Mouse (Mus musculus): ENCODE results near the gene Unc13d. TPM values are rescaled to one million over a fixed set of nuclear protein-coding genes. Genes with fewer than 3 reads are reported as not detected.
"Not testable (repeated sequence)": the region's sequence is repeated elsewhere in the genome, so short reads cannot be mapped to it uniquely, and the experiment has no call there.

Gene Unc13d
- polyA plus RNA-seq, 1 experiment from 2014 or later = 2.0 TPM

DNA sequence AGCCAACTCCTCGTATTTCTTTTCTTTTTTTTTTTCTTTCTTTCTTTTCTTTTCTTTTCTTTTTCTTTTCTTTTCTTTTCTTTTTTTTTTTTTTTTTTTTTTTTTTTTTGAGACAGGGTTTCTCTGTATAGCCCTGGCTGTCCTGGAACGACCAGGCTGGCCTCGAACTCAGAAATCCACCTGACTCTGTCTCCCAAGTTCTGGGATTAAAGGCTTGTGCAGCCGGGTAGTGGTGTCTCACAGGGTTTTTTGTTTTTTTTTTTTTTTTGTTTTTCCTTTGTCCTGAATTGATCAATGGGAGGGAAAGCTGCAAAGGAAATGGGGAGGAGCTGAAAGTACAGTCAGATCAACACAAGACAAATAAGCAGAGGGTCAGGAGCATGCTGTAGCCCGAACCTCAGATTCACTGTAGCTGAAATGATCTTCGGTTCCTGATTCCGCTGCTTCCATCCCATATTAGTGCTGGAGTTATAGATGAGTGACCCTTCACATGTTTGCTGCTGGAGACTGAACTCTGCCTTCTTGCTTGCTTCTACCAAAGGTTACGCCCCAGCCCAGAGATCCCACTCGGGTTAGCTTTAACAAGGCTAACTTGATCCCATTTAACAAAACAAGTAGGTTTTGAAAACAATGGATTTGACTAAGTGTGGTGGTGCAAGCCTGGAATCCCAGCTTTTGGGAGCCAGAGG is 49.4 kb downstream of the Unc13d start:
- Histone ChIP-seq H3K27ac (replicated peaks; ENCODE audit: low read depth, low read length) (no peak overlapping the region), H3K4me1 (ENCODE audit: control insufficient read depth, insufficient read depth, low read length) (peaks cover 13% of the 10 kb centered on the region), H3K9ac (ENCODE audit: low read depth, low read length) (no peak overlapping the region), H3K36me3 (ENCODE audit: control insufficient read depth, insufficient read depth, low read length) (peaks cover 4% of the 10 kb centered on the region; the same call in 1 of the 2 replicates), H3K27me3 (replicated peaks; ENCODE audit: control insufficient read depth, insufficient read depth, low read length) (no peaks in the 10 kb centered on the region), H3K9me3 (ENCODE audit: control insufficient read depth, low read length) (no peaks in the 10 kb centered on the region), H3K4me3 (ENCODE audit: low read depth, low read length) (no peak overlapping the region), H3K4me2 (ENCODE audit: low read depth, low read length) (no peak overlapping the region)
- ATAC-seq (ENCODE audit: low read depth) = no peak
- DNase-seq (ENCODE audit: low spot score) = no peak
- WGBS = 76% methylated on average over 9 of the region's 9 CpGs

DNA sequence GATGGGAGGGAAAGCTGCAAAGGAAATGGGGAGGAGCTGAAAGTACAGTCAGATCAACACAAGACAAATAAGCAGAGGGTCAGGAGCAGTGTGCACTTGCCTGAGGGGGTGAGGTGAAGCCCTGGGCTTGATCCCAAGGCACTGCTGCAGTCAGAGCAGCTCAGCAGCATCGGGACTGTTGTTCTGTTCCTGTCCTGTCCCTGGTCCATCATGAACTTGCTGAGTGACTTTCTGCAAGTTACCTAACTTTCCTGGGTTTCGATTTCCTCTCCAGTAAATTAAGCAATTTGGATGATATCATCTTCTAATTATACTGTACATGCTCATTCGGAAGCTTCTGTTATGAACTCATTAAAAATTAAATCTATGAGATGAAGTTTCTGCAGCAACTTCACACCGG is 50.0 kb downstream of the Unc13d start, which contains the start of gene H3f3b:
TSS of gene H3f3b (minus strand) at position 207 of the 400 bp plus-strand sequence.
- Histone ChIP-seq H3K9me3 (ENCODE audit: control insufficient read depth, low read length) (no peaks in the 10 kb centered on the region), H3K27me3 (replicated peaks; ENCODE audit: control insufficient read depth, insufficient read depth, low read length) (no peaks in the 10 kb centered on the region), H3K9ac (ENCODE audit: low read depth, low read length) (no peak within 1 kb of the TSS), H3K27ac (replicated peaks; ENCODE audit: low read depth, low read length) (no peak within 1 kb of the TSS), H3K36me3 (ENCODE audit: control insufficient read depth, insufficient read depth, low read length) (peaks cover 6% of the 10 kb centered on the region; the same call in 1 of the 2 replicates), H3K4me3 (ENCODE audit: low read depth, low read length) (no peak within 1 kb of the TSS), H3K4me1 (ENCODE audit: control insufficient read depth, insufficient read depth, low read length) (peaks cover 13% of the 10 kb centered on the region), H3K4me2 (ENCODE audit: low read depth, low read length) (no peak within 1 kb of the TSS)
- ATAC-seq (ENCODE audit: low read depth) = no peak
- no peak for DNase-seq (ENCODE audit: low spot score)
- WGBS = 69% methylated on average over 4 of the region's 4 CpGs

DNA sequence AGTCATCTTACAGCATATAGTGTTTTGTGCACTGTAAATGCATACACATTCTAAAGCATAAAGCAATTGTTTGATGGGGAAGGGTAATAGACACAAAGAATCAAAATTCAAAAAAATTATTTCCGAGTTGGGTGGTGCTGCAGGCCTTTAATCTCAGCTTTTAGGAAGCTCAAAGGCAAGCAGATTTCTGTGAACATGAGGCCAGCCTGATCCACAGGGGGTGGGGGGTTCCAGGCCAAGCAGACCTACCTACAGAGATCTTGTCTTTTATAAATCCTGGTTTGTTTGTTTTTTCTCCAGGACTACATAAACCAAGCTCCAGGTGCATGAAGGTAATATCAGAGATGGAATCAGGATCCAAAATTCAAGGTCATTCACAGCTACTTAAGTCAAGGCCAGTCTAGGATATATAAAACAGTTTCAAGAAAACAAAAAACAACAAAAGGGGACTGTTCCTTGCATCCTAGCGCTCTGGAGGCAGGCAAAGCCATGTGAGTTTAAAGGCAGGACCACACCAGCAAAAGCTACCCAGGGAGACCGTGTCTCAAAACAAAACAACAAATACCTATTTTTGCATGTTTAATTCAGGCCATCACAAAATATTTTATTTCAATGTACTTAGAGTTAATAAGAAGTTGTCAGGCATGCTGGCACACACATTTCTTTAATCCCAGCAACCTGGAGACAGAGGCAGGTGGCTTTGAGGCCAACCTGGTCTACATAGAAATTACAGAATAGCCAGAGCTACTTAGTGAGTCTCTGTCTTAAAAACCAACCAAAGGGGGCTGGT is 52.5 kb downstream of the Unc13d start:
- H3K4me2 ChIP-seq (ENCODE audit: low read depth, low read length) = no peak overlapping the region
- peaks cover 4% of the 10 kb centered on the region for H3K4me1 ChIP-seq (ENCODE audit: control insufficient read depth, insufficient read depth, low read length)
- H3K4me3 ChIP-seq (ENCODE audit: low read depth, low read length) = no peak overlapping the region
- peaks cover 28% of the 10 kb centered on the region for H3K36me3 ChIP-seq (ENCODE audit: control insufficient read depth, insufficient read depth, low read length)
- no peak for ATAC-seq (ENCODE audit: low read depth)
- H3K9me3 ChIP-seq (ENCODE audit: control insufficient read depth, low read length) = no peaks in the 10 kb centered on the region
- DNase-seq (ENCODE audit: low spot score) = no peak
- H3K27ac ChIP-seq (replicated peaks; ENCODE audit: low read depth, low read length) = peak overlapping the region; percentile 71
- no peaks in the 10 kb centered on the region for H3K27me3 ChIP-seq (replicated peaks; ENCODE audit: control insufficient read depth, insufficient read depth, low read length)
- 87% methylated on average over 3 of the region's 3 CpGs for WGBS
- H3K9ac ChIP-seq (ENCODE audit: low read depth, low read length) = no peak overlapping the region

DNA sequence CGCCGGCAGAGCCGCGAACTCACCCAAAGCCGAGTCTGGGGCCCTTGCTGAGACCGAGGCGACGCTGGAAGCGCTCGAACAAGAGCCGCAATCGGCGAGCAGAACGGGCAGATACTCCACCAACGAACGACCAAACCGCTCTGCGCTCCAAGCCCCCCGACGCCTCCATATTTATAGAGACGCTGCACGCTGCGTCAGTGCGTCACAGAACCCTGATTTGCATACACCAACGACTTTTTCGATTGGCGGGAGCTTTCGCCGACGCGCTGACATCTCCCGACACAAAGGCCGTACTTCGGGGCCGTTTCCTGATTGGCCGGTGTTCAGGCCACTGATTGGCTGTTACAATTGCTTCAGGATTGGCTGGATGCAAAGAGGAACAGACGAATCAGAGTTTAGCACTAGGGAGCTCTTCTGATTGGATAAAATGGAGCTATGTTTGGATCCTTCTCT is 53.4 kb downstream of the Unc13d start:
- Histone ChIP-seq H3K27ac (replicated peaks; ENCODE audit: low read depth, low read length) (peak overlapping the region; percentile 99), H3K4me1 (ENCODE audit: control insufficient read depth, insufficient read depth, low read length) (peaks cover 1% of the 10 kb centered on the region), H3K9me3 (ENCODE audit: control insufficient read depth, low read length) (no peaks in the 10 kb centered on the region), H3K27me3 (replicated peaks; ENCODE audit: control insufficient read depth, insufficient read depth, low read length) (no peaks in the 10 kb centered on the region), H3K4me2 (ENCODE audit: low read depth, low read length) (peak overlapping the region; percentile 50), H3K4me3 (ENCODE audit: low read depth, low read length) (peak overlapping the region; percentile 92), H3K9ac (ENCODE audit: low read depth, low read length) (peak overlapping the region; percentile 99), H3K36me3 (ENCODE audit: control insufficient read depth, insufficient read depth, low read length) (peaks cover 28% of the 10 kb centered on the region)
- peak; percentile 100 for DNase-seq (ENCODE audit: low spot score)
- ATAC-seq (ENCODE audit: low read depth) = peak; percentile 92
- WGBS = 0% methylated on average over 22 of the region's 37 CpGs

DNA sequence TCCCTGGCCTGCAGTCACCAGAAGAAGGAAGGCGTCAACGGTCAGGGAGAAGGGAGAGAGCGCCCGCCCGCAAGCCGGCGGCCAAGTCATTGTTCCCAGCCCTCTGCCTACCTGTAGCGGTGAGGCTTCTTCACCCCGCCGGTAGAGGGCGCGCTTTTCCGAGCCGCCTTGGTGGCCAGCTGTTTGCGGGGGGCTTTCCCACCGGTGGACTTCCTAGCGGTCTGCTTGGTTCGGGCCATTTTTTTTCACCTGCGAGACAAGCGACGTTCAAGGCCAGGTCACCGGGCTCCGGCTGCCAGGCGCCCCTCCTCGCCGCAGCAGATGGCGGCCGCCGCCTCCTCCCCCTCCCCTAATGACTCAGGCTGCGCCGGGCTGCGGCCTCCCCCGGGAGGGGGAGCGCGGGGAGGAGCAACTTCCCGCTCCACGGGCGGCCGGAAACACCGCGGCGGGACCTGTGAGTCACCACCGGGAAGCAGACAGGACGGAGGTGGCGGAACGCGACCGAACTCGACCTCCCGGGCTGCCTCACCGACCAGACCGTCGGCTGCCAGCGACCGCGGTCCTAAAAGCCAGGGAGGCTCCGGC is 53.9 kb downstream of the Unc13d start:
- Histone ChIP-seq H3K9me3 (ENCODE audit: control insufficient read depth, low read length) (no peaks in the 10 kb centered on the region), H3K4me2 (ENCODE audit: low read depth, low read length) (peak overlapping the region; percentile 50), H3K27me3 (replicated peaks; ENCODE audit: control insufficient read depth, insufficient read depth, low read length) (no peaks in the 10 kb centered on the region), H3K4me3 (ENCODE audit: low read depth, low read length) (peak overlapping the region; percentile 92), H3K4me1 (ENCODE audit: control insufficient read depth, insufficient read depth, low read length) (no peaks in the 10 kb centered on the region), H3K36me3 (ENCODE audit: control insufficient read depth, insufficient read depth, low read length) (peaks cover 28% of the 10 kb centered on the region), H3K9ac (ENCODE audit: low read depth, low read length) (peak overlapping the region; percentile 99), H3K27ac (replicated peaks; ENCODE audit: low read depth, low read length) (peak overlapping the region; percentile 99)
- ATAC-seq (ENCODE audit: low read depth) (peak; percentile 53), DNase-seq (ENCODE audit: low spot score) (peak; percentile 86)
- WGBS = 0% methylated on average over 17 of the region's 57 CpGs

DNA sequence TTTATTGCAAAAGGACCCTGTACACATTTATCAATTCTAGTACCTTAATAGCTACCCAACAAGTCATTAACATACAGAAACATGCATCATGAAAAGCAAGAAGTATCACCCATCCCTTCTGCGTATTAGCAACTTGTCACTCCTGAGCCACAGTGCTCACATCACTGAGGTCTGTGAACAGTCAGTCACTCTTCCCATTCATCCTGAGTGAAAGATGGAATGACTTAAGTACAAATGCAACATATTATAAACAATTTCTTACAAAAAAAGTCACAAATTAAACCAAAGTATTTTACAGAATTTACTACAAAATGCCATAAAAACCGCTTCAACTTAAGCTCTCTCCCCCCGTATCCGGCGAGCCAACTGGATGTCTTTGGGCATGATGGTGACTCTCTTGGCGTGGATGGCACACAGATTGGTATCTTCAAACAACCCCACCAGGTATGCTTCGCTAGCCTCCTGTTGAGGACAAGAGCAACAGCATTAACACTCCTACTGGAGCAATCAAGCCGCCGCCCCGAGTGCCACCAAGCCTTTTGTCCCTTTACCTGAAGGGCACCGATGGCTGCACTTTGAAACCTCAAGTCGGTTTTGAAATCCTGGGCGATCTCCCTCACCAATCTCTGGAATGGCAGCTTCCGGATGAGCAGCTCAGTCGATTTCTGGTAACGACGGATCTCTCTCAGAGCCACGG is 54.5 kb downstream of the Unc13d start:
- not testable (repeated sequence) for DNase-seq (ENCODE audit: low spot score)

DNA sequence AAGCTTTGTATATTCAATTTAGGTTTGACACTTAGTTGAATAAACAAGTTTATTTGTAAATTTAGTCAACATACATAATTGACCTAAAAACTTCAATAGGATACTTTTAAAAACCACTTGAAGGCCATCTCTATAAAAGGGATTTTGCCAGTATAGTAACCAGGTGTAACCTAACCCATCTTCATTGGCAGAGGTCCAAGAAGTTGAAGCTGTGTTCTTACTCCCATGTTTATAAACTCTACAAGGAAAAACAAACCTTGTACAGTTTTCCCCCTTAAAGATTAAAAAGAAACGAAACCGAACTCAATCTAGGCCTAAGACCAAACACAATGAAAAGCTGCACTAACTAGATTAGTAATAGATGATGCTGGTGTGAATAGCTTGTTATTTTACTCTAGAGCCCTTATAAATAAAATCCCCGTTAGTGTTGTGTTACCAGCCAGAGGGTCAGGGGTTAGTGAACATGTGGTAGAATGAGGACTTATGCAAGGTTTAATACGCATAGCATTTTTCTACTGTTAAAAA is 55.4 kb downstream of the Unc13d start:
- no peak for ATAC-seq (ENCODE audit: low read depth)
- H3K4me2 ChIP-seq (ENCODE audit: low read depth, low read length) = peak overlapping the region; percentile 60
- H3K4me1 ChIP-seq (ENCODE audit: control insufficient read depth, insufficient read depth, low read length) = no peaks in the 10 kb centered on the region
- H3K36me3 ChIP-seq (ENCODE audit: control insufficient read depth, insufficient read depth, low read length) = peaks cover 28% of the 10 kb centered on the region
- no peak overlapping the region for H3K27ac ChIP-seq (replicated peaks; ENCODE audit: low read depth, low read length)
- peak overlapping the region; percentile 19 for H3K9ac ChIP-seq (ENCODE audit: low read depth, low read length)
- no peaks in the 10 kb centered on the region for H3K9me3 ChIP-seq (ENCODE audit: control insufficient read depth, low read length)
- no peaks in the 10 kb centered on the region for H3K27me3 ChIP-seq (replicated peaks; ENCODE audit: control insufficient read depth, insufficient read depth, low read length)
- peak; percentile 33 for DNase-seq (ENCODE audit: low spot score)
- WGBS = 41% methylated on average over 4 of the region's 4 CpGs
- H3K4me3 ChIP-seq (ENCODE audit: low read depth, low read length) = peak overlapping the region; percentile 33

More for the DNA sequence above, 54.5 kb downstream of the Unc13d start:
- peak overlapping the region; percentile 60 for H3K4me2 ChIP-seq (ENCODE audit: low read depth, low read length)
- H3K4me3 ChIP-seq (ENCODE audit: low read depth, low read length) = peak overlapping the region; percentile 92
- H3K9me3 ChIP-seq (ENCODE audit: control insufficient read depth, low read length); ATAC-seq (ENCODE audit: low read depth); H3K4me1 ChIP-seq (ENCODE audit: control insufficient read depth, insufficient read depth, low read length); H3K27me3 ChIP-seq (replicated peaks; ENCODE audit: control insufficient read depth, insufficient read depth, low read length): not testable (repeated sequence)
- peak overlapping the region; percentile 99 for H3K9ac ChIP-seq (ENCODE audit: low read depth, low read length)
- WGBS = 6% methylated on average over 12 of the region's 18 CpGs
- H3K27ac ChIP-seq (replicated peaks; ENCODE audit: low read depth, low read length) = peak overlapping the region; percentile 99
- peaks cover 28% of the 10 kb centered on the region for H3K36me3 ChIP-seq (ENCODE audit: control insufficient read depth, insufficient read depth, low read length)
